Mouse (Mus musculus): ENCODE measurements around the gene Galnt14. TPM values are rescaled to one million over a fixed set of nuclear protein-coding genes. Genes with fewer than 3 reads are reported as not detected.

Gene Galnt14
- polyA plus RNA-seq, 1 experiment from 2014 or later: 16.9 TPM

- WGBS: 83% methylated on average over 3 of the region's 3 CpGs
- Histone ChIP-seq H3K4me2 (replicated peaks) (no peak overlapping the region), H3K36me3 (no peaks in the 10 kb centered on the region), H3K4me3 (replicated peaks) (no peak overlapping the region), H3K9me3 (no peaks in the 10 kb centered on the region), H3K27me3 (no peaks in the 10 kb centered on the region), H3K4me1 (replicated peaks) (no peaks in the 10 kb centered on the region), H3K27ac (no peak overlapping the region), H3K9ac (replicated peaks) (no peak overlapping the region)
- ATAC-seq: no peak
These were observed 153.2 kb downstream of the Galnt14 start for GRCm38 (mm10) chr17:73557101-73557500.

DNA sequence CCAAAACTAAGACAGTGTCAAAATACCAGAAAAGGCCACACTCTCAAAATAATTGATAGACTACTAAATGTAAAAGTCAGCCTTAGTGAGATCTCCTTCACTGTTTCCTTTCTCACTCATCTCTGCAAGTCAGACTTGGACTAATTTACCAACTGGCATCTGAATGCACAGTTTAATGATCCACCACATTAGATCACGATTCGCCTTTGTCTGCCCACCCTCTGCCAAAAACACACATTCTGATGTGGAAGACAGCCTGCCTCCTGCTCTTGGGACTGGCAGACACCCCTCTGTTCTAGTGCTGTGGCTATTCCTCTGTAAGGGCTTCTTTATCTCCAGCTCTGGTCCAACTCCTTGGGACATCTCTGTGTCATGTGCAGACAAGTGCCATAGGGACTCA is 153.8 kb downstream of the Galnt14 start:
- Histone ChIP-seq H3K9ac (replicated peaks) (no peak overlapping the region), H3K4me2 (replicated peaks) (no peak overlapping the region), H3K36me3 (no peaks in the 10 kb centered on the region), H3K4me1 (replicated peaks) (no peaks in the 10 kb centered on the region), H3K27ac (no peak overlapping the region), H3K27me3 (no peaks in the 10 kb centered on the region), H3K9me3 (no peaks in the 10 kb centered on the region), H3K4me3 (replicated peaks) (no peak overlapping the region)
- 85% methylated on average over 2 of the region's 2 CpGs for WGBS
- no peak for ATAC-seq

GRCm38 (mm10) chr17:73554668-73555067 is 155.6 kb downstream of the Galnt14 start:
- H3K4me2 ChIP-seq (replicated peaks): no peak overlapping the region
- WGBS: 87% methylated on average over 4 of the region's 4 CpGs
- 0 out of 2 replicates have a peak, but pooled peaks cover under 1% of the 10 kb centered on the region for H3K4me1 ChIP-seq (replicated peaks)

GRCm38 (mm10) chr17:73548783-73549566 is 161.3 kb downstream of the Galnt14 start:
- H3K4me1 ChIP-seq (replicated peaks): peaks cover 22% of the 10 kb centered on the region
- peak overlapping the region; percentile 48 for H3K27ac ChIP-seq
- no peak overlapping the region for H3K4me2 ChIP-seq (replicated peaks)
- no peaks in the 10 kb centered on the region for H3K36me3 ChIP-seq
- peak; percentile 59 for ATAC-seq
- no peak overlapping the region for H3K4me3 ChIP-seq (replicated peaks)
- H3K9me3 ChIP-seq: no peaks in the 10 kb centered on the region
- H3K9ac ChIP-seq (replicated peaks): no peak overlapping the region
- 60% methylated on average over 12 of the region's 12 CpGs for WGBS
- H3K27me3 ChIP-seq: no peaks in the 10 kb centered on the region

More at GRCm38 (mm10) chr17:73554668-73555067, 155.6 kb downstream of the Galnt14 start:
- H3K9me3 ChIP-seq: no peaks in the 10 kb centered on the region
- no peaks in the 10 kb centered on the region for H3K36me3 ChIP-seq
- H3K4me3 ChIP-seq (replicated peaks): no peak overlapping the region
- H3K27ac ChIP-seq: no peak overlapping the region
- no peak for ATAC-seq
- no peaks in the 10 kb centered on the region for H3K27me3 ChIP-seq
- no peak overlapping the region for H3K9ac ChIP-seq (replicated peaks)

DNA sequence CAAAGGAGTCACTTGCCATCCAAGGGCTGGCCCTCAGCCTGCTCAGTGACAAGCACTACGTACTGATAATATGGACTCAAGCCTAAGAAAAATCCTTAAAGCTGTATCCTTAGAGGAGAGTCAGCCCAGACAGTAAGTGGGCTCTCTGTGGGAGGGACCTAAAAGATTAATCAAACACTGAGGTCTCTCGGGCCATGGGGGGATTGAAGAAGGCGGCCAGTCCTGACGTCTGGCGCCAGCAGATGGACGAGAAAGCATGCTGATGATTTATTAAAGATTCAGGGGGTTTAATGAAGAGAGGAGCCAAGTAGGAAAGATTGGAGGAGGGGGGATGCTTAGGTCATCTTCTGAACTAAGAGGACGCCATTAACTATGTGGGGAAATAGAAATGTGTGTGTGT is 162.1 kb downstream of the Galnt14 start:
- H3K4me2 ChIP-seq (replicated peaks): no peak overlapping the region
- peak overlapping the region; percentile 48 for H3K27ac ChIP-seq
- no peak overlapping the region for H3K9ac ChIP-seq (replicated peaks)
- no peaks in the 10 kb centered on the region for H3K27me3 ChIP-seq
- H3K36me3 ChIP-seq: no peaks in the 10 kb centered on the region
- H3K4me3 ChIP-seq (replicated peaks): no peak overlapping the region
- peaks cover 22% of the 10 kb centered on the region for H3K4me1 ChIP-seq (replicated peaks)
- H3K9me3 ChIP-seq: no peaks in the 10 kb centered on the region
- 42% methylated on average over 7 of the region's 7 CpGs for WGBS
- peak; percentile 70 for ATAC-seq

- no peak for ATAC-seq
- peak overlapping the region; percentile 48; the same call in 1 of the 2 replicates for H3K27ac ChIP-seq
These were observed 162.8 kb downstream of the Galnt14 start for GRCm38 (mm10) chr17:73547483-73547882.

DNA sequence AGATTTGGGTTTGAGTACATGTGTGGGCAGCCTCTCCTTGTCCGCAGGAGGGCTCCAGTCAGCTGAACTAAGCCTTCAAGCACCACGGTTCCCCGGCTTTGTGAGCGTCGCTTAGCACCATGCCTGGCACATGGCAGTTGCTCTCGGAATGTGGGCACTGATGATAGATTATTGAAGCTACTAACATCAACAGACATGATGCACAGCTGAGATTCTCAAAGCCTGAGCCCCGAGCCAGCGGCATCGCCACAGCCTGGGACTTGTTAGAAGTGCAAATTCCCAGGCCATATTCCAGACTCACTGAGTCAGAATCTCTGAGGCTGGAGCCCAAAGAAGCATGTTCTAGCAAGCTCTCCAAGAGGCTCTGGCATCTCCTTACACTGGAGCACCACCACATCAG is 168.3 kb downstream of the Galnt14 start:
- Histone ChIP-seq H3K9me3 (no peaks in the 10 kb centered on the region), H3K27ac (peak overlapping the region; percentile 77), H3K4me1 (replicated peaks) (peaks cover 21% of the 10 kb centered on the region), H3K9ac (replicated peaks) (no peak overlapping the region), H3K27me3 (no peaks in the 10 kb centered on the region), H3K4me2 (replicated peaks) (no peak overlapping the region), H3K36me3 (no peaks in the 10 kb centered on the region), H3K4me3 (replicated peaks) (no peak overlapping the region)
- ATAC-seq: no peak
- 82% methylated on average over 9 of the region's 9 CpGs for WGBS

More at GRCm38 (mm10) chr17:73547483-73547882, 162.8 kb downstream of the Galnt14 start:
- no peaks in the 10 kb centered on the region for H3K27me3 ChIP-seq
- peaks cover 22% of the 10 kb centered on the region for H3K4me1 ChIP-seq (replicated peaks)
- no peak overlapping the region for H3K9ac ChIP-seq (replicated peaks)
- WGBS: 81% methylated on average over 2 of the region's 2 CpGs
- H3K36me3 ChIP-seq: no peaks in the 10 kb centered on the region
- H3K4me3 ChIP-seq (replicated peaks): no peak overlapping the region
- H3K9me3 ChIP-seq: no peaks in the 10 kb centered on the region
- no peak overlapping the region for H3K4me2 ChIP-seq (replicated peaks)

DNA sequence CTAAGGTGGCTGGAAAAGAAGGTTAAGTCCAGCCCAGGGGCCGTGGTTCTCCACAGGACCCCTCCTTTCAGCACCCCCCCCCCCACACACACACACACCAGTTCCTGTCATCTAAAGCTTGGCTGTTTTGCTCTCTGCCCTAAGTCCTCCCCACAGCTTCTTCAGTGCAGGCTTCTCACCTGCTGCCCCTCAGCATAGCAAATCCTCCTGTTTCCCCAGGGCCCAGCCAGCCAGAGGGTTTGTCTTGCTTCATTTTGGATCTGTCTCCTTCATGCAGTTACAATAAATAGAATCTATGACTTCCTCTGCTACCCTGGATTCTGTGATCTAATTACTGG is 169.1 kb downstream of the Galnt14 start:
- Histone ChIP-seq H3K9me3 (no peaks in the 10 kb centered on the region), H3K27me3 (no peaks in the 10 kb centered on the region), H3K4me1 (replicated peaks) (peaks cover 21% of the 10 kb centered on the region), H3K27ac (peak overlapping the region; percentile 77), H3K4me3 (replicated peaks) (no peak overlapping the region), H3K36me3 (no peaks in the 10 kb centered on the region), H3K9ac (replicated peaks) (no peak overlapping the region), H3K4me2 (replicated peaks) (no peak overlapping the region)
- 22% methylated on average over 1 of the region's 1 CpGs for WGBS
- peak; percentile 57 for ATAC-seq

DNA sequence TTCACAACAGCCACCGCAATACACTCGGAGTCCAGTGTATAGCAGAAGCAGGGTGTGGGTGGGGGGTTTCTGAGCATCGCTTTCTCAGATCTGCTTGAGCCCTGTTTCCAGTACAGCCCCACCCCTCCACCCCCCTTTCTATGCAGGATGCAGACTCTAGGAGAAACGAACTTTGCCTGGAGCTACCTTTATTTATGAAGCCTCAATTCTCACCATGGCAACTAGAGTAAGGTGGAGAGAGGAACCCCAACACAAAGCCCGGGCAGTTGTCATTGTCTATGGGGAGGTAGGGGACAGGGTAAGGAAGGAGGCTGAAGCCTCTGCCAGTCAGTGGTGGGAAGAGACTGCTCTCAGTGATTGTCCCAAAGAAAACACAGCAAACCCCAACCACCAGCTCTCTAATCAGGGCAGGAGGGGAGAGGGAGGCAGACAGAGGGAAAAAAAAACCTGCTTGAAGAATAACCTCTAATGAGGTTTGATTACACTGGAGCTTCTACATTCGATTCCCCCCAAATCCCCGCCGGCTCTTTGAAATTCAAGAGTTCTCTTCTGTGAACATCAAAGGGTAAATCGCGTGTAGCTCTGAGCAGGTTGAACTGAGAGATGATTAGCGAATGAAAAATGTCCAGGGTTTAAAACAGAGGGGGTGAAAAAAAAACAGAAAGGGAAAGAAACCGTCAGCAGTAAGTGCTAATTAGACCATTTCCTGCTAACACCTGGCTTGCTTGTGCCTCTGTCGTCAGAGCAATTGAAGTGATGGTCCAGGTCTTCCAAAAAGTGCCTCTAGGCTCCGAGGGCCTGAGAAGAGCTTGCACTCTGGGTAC is 169.6 kb downstream of the Galnt14 start:
- Histone ChIP-seq H3K9ac (replicated peaks) (no peak overlapping the region), H3K9me3 (no peaks in the 10 kb centered on the region), H3K4me2 (replicated peaks) (no peak overlapping the region), H3K36me3 (no peaks in the 10 kb centered on the region), H3K4me1 (replicated peaks) (peaks cover 21% of the 10 kb centered on the region), H3K4me3 (replicated peaks) (no peak overlapping the region), H3K27me3 (no peaks in the 10 kb centered on the region), H3K27ac (peak overlapping the region; percentile 77)
- ATAC-seq: peak; percentile 91
- 31% methylated on average over 14 of the region's 14 CpGs for WGBS

GRCm38 (mm10) chr17:73531896-73532295 is 178.4 kb downstream of the Galnt14 start:
- WGBS: 90% methylated on average over 2 of the region's 2 CpGs
- Histone ChIP-seq H3K9ac (replicated peaks) (no peak overlapping the region), H3K27ac (no peak overlapping the region), H3K27me3 (no peaks in the 10 kb centered on the region), H3K4me1 (replicated peaks) (no peaks in the 10 kb centered on the region), H3K4me3 (replicated peaks) (no peak overlapping the region), H3K36me3 (no peaks in the 10 kb centered on the region), H3K4me2 (replicated peaks) (no peak overlapping the region), H3K9me3 (no peaks in the 10 kb centered on the region)
- no peak for ATAC-seq

GRCm38 (mm10) chr17:73522169-73522568 is 188.1 kb downstream of the Galnt14 start:
- no peak overlapping the region for H3K4me3 ChIP-seq (replicated peaks)
- H3K4me2 ChIP-seq (replicated peaks): no peak overlapping the region
- WGBS: 89% methylated on average over 7 of the region's 7 CpGs
- no peak overlapping the region for H3K27ac ChIP-seq
- no peaks in the 10 kb centered on the region for H3K9me3 ChIP-seq
- H3K36me3 ChIP-seq: no peaks in the 10 kb centered on the region
- peaks cover 8% of the 10 kb centered on the region; the same call in 1 of the 2 replicates for H3K4me1 ChIP-seq (replicated peaks)
- H3K9ac ChIP-seq (replicated peaks): no peak overlapping the region
- no peaks in the 10 kb centered on the region for H3K27me3 ChIP-seq
- ATAC-seq: no peak

DNA sequence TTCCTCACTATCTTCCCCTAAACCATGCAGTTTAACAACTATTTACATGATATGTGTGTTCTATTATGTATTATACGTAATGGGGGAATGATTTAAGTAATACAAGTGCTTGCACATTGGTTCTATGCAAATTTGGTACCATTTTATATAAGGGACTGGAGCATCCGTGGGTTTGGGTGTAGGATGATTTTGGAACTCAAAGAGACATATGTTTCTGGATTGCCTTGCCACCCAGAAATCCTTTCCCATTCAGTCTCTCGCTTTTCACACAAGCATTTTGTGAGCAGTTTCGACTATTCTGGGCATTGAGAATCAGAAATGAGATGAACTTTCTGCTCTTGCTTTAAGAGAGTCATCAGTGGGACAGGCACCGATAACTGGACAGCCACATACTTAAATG is 190.9 kb downstream of the Galnt14 start:
- Histone ChIP-seq H3K4me1 (replicated peaks) (peaks cover 8% of the 10 kb centered on the region; the same call in 1 of the 2 replicates), H3K36me3 (no peaks in the 10 kb centered on the region), H3K4me2 (replicated peaks) (no peak overlapping the region), H3K9ac (replicated peaks) (no peak overlapping the region), H3K9me3 (no peaks in the 10 kb centered on the region), H3K4me3 (replicated peaks) (no peak overlapping the region), H3K27ac (no peak overlapping the region), H3K27me3 (no peaks in the 10 kb centered on the region)
- ATAC-seq: no peak
- 86% methylated on average over 5 of the region's 5 CpGs for WGBS
